Mouse (Mus musculus) CH12.LX (cell line): ENCODE data around the gene Glp1r. TPM values are rescaled to one million over a fixed set of nuclear protein-coding genes. Genes with fewer than 3 reads are reported as not detected.

Experiments used
- DNase-seq: peaks from one replicate; pipeline ENCODE4 v3.0.0-alpha.2; 2013; ENCODE audit errors: extremely low read depth
- H3K27ac ChIP-seq: 2 replicates; pipeline ENCODE4 v1.5.1; 2012; ENCODE audit warnings: low read depth, mild to moderate bottlenecking, control low read depth, moderate library complexity; ENCODE audit not compliant: insufficient read depth
- H3K27me3 ChIP-seq: replicated peaks from 2 replicates; pipeline ENCODE3; 2012; ENCODE audit warnings: inconsistent platforms
- H3K36me3 ChIP-seq, 2 experiments: replicated peaks in 1 of 2; 2 replicates each; pipeline versions ENCODE3 to v1.6.1; 2012; ENCODE audit warnings: inconsistent platforms in 1 of 2, low read length in 1 of 2, mild to moderate bottlenecking in 1 of 2, mixed read lengths in 1 of 2, moderate library complexity in 1 of 2; ENCODE audit not compliant: control insufficient read depth in 1 of 2, insufficient read depth in 1 of 2
- H3K4me1 ChIP-seq, 2 experiments: 2 replicates each; pipeline ENCODE4 v1.6.1; 2012; ENCODE audit warnings: inconsistent platforms in 1 of 2, moderate library complexity in 1 of 2; ENCODE audit not compliant: insufficient read depth in 2 of 2, control insufficient read depth in 1 of 2
- H3K4me2 ChIP-seq: 2 replicates; pipeline ENCODE4 v1.6.1; 2012; ENCODE audit warnings: low read depth, mild to moderate bottlenecking, control low read depth; ENCODE audit not compliant: poor library complexity, insufficient read depth, severe bottlenecking
- H3K4me3 ChIP-seq, 3 experiments: fragments of 150-350 bp in 1 of 3; sonication (generic) in 1 of 3; replicated peaks in 1 of 3; 2 replicates each; pipeline versions ENCODE3 to v1.5.1; 2011 to 2012; ENCODE audit warnings: low read depth in 2 of 3, low read length in 2 of 3, mild to moderate bottlenecking in 2 of 3, moderate library complexity in 2 of 3, control low read depth in 1 of 3, improper control_type of control experiment in 1 of 3, inconsistent platforms in 1 of 3, mixed read lengths in 1 of 3; ENCODE audit not compliant: poor library complexity in 1 of 3
- H3K79me2 ChIP-seq: replicated peaks from 2 replicates; pipeline ENCODE4 v1.6.1; 2012; ENCODE audit warnings: mild to moderate bottlenecking, moderate library complexity; ENCODE audit not compliant: control insufficient read depth, poor library complexity, insufficient read depth, severe bottlenecking; ENCODE audit errors: extremely low read depth
- H3K9ac ChIP-seq: 2 replicates; pipeline ENCODE4 v1.6.1; 2012; ENCODE audit warnings: low read depth, mild to moderate bottlenecking, control low read depth, moderate library complexity; ENCODE audit not compliant: insufficient read depth
- H3K9me3 ChIP-seq: replicated peaks from 2 replicates; pipeline ENCODE3; 2012; ENCODE audit warnings: low read length, inconsistent platforms, mixed read lengths
- BHLHE40 ChIP-seq: IDR thresholded peaks from 2 replicates; pipeline ENCODE4 v1.6.1; 2011; ENCODE audit warnings: mild to moderate bottlenecking, low read depth, low read length, improper control_type of control experiment
- CHD1 ChIP-seq: IDR thresholded peaks from 2 replicates; pipeline ENCODE4 v1.6.1; 2012; ENCODE audit warnings: low read depth, low read length, improper control_type of control experiment, inconsistent platforms
- CTCF ChIP-seq, 2 experiments: IDR thresholded peaks in 1 of 2; conservative IDR thresholded peaks in 1 of 2; 2 replicates each; pipeline ENCODE4 v1.5.1; 2011 to 2012; ENCODE audit warnings: low read depth in 2 of 2, low read length in 2 of 2, improper control_type of control experiment in 1 of 2, inconsistent platforms in 1 of 2, mild to moderate bottlenecking in 1 of 2, moderate library complexity in 1 of 2
- ETS1 ChIP-seq: conservative IDR thresholded peaks from 2 replicates; pipeline ENCODE4 v1.6.1; 2012; ENCODE audit warnings: low read depth, mild to moderate bottlenecking, inconsistent platforms, low read length, improper control_type of control experiment, moderate library complexity
- HCFC1 ChIP-seq: IDR thresholded peaks from 2 replicates; pipeline ENCODE4 v1.6.1; 2012; ENCODE audit warnings: low read depth, mild to moderate bottlenecking, inconsistent platforms, low read length, improper control_type of control experiment
- JUN ChIP-seq: IDR thresholded peaks from 2 replicates; pipeline ENCODE4 v1.6.1; 2011; ENCODE audit warnings: low read depth, mild to moderate bottlenecking, low read length, improper control_type of control experiment, moderate library complexity; ENCODE audit not compliant: insufficient read depth
- MXI1 ChIP-seq: IDR thresholded peaks from 2 replicates; pipeline ENCODE4 v1.6.1; 2011; ENCODE audit warnings: mild to moderate bottlenecking, low read depth, low read length, improper control_type of control experiment
- MYC ChIP-seq: IDR thresholded peaks from 2 replicates; pipeline ENCODE4 v1.6.1; 2011; ENCODE audit warnings: low read depth, mild to moderate bottlenecking, improper control_type of control experiment, low read length
- NELFE ChIP-seq: IDR thresholded peaks from 2 replicates; pipeline ENCODE4 v1.6.1; 2011; ENCODE audit warnings: low read depth, low read length, improper control_type of control experiment
- NRF1 ChIP-seq: IDR thresholded peaks from 2 replicates; pipeline ENCODE4 v1.6.1; 2014; ENCODE audit warnings: low read depth, mild to moderate bottlenecking, inconsistent platforms, low read length, improper control_type of control experiment, moderate library complexity
- PAX5 ChIP-seq: IDR thresholded peaks from 2 replicates; pipeline ENCODE4 v1.6.1; 2012; ENCODE audit warnings: low read length, inconsistent platforms, mixed read lengths
- RCOR1 ChIP-seq: conservative IDR thresholded peaks from 2 replicates; pipeline ENCODE4 v1.6.1; 2012; ENCODE audit warnings: low read depth, mild to moderate bottlenecking, inconsistent platforms, low read length, improper control_type of control experiment
- SIN3A ChIP-seq: IDR thresholded peaks from 2 replicates; pipeline ENCODE4 v1.6.1; 2012; ENCODE audit warnings: low read length, improper control_type of control experiment, inconsistent platforms
- SMC3 ChIP-seq: IDR thresholded peaks from 2 replicates; pipeline ENCODE4 v1.6.1; 2011; ENCODE audit warnings: low read depth, low read length, improper control_type of control experiment
- TBP ChIP-seq: conservative IDR thresholded peaks from 2 replicates; pipeline ENCODE4 v1.6.1; 2011; ENCODE audit warnings: low read depth, low read length, improper control_type of control experiment
- TCF12 ChIP-seq: IDR thresholded peaks from 2 replicates; pipeline ENCODE4 v1.6.1; 2014; ENCODE audit warnings: low read depth, mild to moderate bottlenecking, inconsistent platforms, low read length, improper control_type of control experiment
- UBTF ChIP-seq: IDR thresholded peaks from 2 replicates; pipeline ENCODE4 v1.6.1; 2012; ENCODE audit warnings: low read depth, mild to moderate bottlenecking, inconsistent platforms, low read length, improper control_type of control experiment, moderate library complexity
- ZC3H11A ChIP-seq: IDR thresholded peaks from 2 replicates; pipeline ENCODE4 v1.6.1; 2012; ENCODE audit warnings: low read depth, mild to moderate bottlenecking, inconsistent platforms, low read length, improper control_type of control experiment
- ZKSCAN1 ChIP-seq: IDR thresholded peaks from 2 replicates; pipeline ENCODE4 v1.6.1; 2012; ENCODE audit warnings: low read depth, inconsistent platforms, low read length, improper control_type of control experiment, borderline replicate concordance
- ZMIZ1 ChIP-seq: IDR thresholded peaks from 2 replicates; pipeline ENCODE4 v1.6.1; 2012; ENCODE audit warnings: low read depth, mild to moderate bottlenecking, inconsistent platforms, low read length, improper control_type of control experiment
- ZNF384 ChIP-seq: IDR thresholded peaks from 2 replicates; pipeline ENCODE4 v1.6.1; 2012; ENCODE audit warnings: low read depth, low read length, improper control_type of control experiment, inconsistent platforms
- dilution Hi-C: fragments of 300-500 bp; cut with MboI; formaldehyde crosslinking; loops from 2 replicates; pipeline ENCODE4 v1.14.3; 2020; ENCODE audit warnings: low sequenced_read_pairs; ENCODE audit not compliant: extremely low pct_unique_long_range_greater_than_20kb, extremely low pct_ligation_motif_present
- in situ Hi-C: fragments of 300-500 bp; cut with MboI; formaldehyde crosslinking; loops from 3 replicates; pipeline ENCODE4 v1.14.3; 2019; ENCODE audit warnings: low sequenced_read_pairs, low pct_ligation_motif_present, low pct_unique_long_range_greater_than_20kb, mixed read lengths
- polyA plus RNA-seq: library from polyadenylated mRNA; unstranded; fragments of >175 nt; gene quantifications from 2 replicates; pipeline ENCODE4 v1.2.1, GENCODE M21; 2012; ENCODE audit warnings: low read depth; ENCODE audit not compliant: insufficient read length
- total RNA-seq, 2 experiments: library from RNA; depleted of rRNA; stranded (reverse); fragments of 300-350 nt in 1 of 2; fragments of >200 nt in 1 of 2; gene quantifications; 2 replicates each; pipeline ENCODE4 v1.2.3; 2012 to 2014

Gene Glp1r
- total and polyA plus RNA-seq, 3 experiments: 0.04 TPM; not detected in 2

DNA sequence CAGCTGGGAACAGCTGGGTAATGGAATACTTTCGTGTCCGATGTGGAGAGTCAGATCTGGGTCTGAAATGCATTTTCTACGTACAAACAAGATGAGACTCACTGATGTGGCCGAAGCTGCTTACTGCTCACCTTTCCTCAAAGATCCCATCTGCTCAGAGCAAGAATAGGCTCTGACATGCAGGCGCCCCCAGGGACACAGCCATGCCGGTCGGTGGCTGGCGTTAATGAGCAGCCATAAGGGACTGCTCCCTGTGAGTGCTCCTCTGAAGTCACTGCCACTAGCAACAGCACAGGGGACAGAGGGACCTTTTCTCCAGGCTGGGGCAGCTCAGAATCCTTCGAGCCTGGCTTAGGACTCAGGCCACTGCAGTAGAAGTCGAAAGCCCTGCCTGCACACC, 52.7 kb downstream of the Glp1r start, which contains the start of gene Umodl1:
Umodl1 (plus strand) TSS at position 301 of the 400 bp plus-strand sequence.
- H3K79me2 ChIP-seq: no peaks in the 10 kb centered on the region
- peaks cover 0 to 9% of the 10 kb centered on the region in 2 experiments; a peak in 2 of 4 replicates for H3K4me1 ChIP-seq
- no peak for TF ChIP-seq CHD1
- no peak for TF ChIP-seq RCOR1
- TF ChIP-seq HCFC1: no peak
- H3K4me3 ChIP-seq: no peak within 1 kb of the TSS
- no peak for DNase-seq
- no peak within 1 kb of the TSS for H3K4me2 ChIP-seq
- in situ Hi-C loops: no loop called here
- dilution Hi-C loops: no loop called here
- peaks cover 19% of the 10 kb centered on the region for H3K27me3 ChIP-seq
- H3K36me3 ChIP-seq: no peaks in the 10 kb centered on the region
- peaks cover 2% of the 10 kb centered on the region for H3K9me3 ChIP-seq
- H3K27ac ChIP-seq: no peak within 1 kb of the TSS
- no peak within 1 kb of the TSS for H3K9ac ChIP-seq

DNA sequence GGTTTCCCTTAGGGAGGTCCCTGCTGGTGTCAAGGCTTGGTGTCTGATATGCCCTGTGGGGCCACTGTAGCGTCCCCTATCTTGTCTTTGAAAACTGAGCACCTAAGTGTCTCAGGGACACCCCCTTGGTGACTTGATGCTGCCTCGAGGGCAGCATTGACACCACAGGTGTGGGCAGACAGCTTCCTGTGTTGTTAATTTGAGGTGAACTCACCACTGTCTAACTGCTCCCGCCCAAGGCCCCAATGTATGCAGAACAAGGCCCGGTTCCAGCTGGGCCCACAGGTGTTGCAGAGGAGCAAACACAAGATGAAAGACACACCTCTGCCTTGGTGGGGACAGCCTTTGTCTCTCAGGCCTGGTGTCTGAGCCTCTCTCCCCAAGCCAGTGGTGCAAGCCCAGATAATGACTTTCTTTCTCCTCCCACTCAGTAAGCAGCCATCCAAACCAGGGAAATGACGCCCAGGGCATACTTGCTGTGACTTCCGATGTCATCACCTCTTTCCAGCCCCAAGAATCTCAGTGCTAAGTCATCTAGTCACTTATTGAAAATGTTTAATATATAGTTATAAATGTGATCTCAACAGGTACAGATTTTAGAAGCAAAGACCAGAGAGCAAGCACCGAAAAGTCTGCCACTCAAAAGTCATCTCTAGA, 60.4 kb downstream of the Glp1r start:
- Histone ChIP-seq H3K79me2 (no peaks in the 10 kb centered on the region), H3K4me3 (no peak overlapping the region), H3K4me1 (peaks cover 5 to 41% of the 10 kb centered on the region in 2 experiments; a peak in 3 of 4 replicates), H3K27ac (no peak overlapping the region), H3K4me2 (no peak overlapping the region), H3K9me3 (peaks cover 2% of the 10 kb centered on the region), H3K27me3 (peaks cover 2% of the 10 kb centered on the region), H3K9ac (no peak overlapping the region), H3K36me3 (no peaks in the 10 kb centered on the region)
- dilution Hi-C loops: no loop called here
- no peak for TF ChIP-seq CHD1
- TF ChIP-seq JUN: no peak
- TF ChIP-seq BHLHE40: no peak
- TF ChIP-seq SIN3A: no peak
- TF ChIP-seq TCF12: peak; percentile 47; the same call in 1 of the 2 replicates
- no peak for TF ChIP-seq TBP
- TF ChIP-seq UBTF: no peak
- TF ChIP-seq ETS1: no peak; the same call in 1 of the 2 replicates
- TF ChIP-seq ZKSCAN1: no peak
- in situ Hi-C loops: no loop called here
- DNase-seq: peak; percentile 71

DNA sequence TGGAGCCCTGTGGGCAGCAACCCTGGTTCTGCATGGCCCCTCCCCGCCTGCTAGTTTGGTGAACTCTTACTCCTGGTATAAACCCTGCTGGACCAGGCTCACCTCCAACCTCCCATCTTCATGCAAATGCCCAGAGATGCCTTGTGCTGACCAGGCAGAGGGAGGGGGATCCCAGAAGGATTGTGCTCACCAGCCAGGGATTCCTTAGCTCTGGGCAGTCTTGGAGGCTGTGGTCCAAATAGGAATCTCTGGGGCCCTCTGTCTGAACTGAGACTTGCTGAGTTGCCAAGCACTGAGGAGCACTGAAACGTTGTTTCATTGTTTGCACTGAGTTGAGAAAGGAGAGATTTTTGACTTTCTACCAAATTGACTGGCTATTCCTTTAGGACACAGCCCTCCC, 61.3 kb downstream of the Glp1r start:
- in situ Hi-C loops: no loop called here

More for the DNA sequence above, 61.3 kb downstream of the Glp1r start:
- no peak overlapping the region for H3K4me3 ChIP-seq
- peaks cover 5 to 37% of the 10 kb centered on the region in 2 experiments; a peak in 3 of 4 replicates for H3K4me1 ChIP-seq
- H3K27ac ChIP-seq: no peak overlapping the region
- dilution Hi-C loops: no loop called here
- H3K36me3 ChIP-seq: no peaks in the 10 kb centered on the region
- TF ChIP-seq SIN3A (no peak), ZMIZ1 (no peak), PAX5 (no peak), ZNF384 (no peak), CTCF (conservative IDR thresholded peaks at IDR 0.05 in 1 of 2, IDR thresholded peaks at IDR 0.05 in 1 of 2; ENCODE audit: low read depth in 2 of 2, low read length in 2 of 2) (no peak), TBP (no peak), ZKSCAN1 (no peak), NRF1 (no peak), ETS1 (no peak), ZC3H11A (no peak), UBTF (no peak), SMC3 (no peak), MXI1 (no peak), MYC (no peak), NELFE (no peak)
- TF ChIP-seq, all 38 proteins: peak for 0
- no peak overlapping the region for H3K9ac ChIP-seq
- H3K79me2 ChIP-seq: no peaks in the 10 kb centered on the region
- DNase-seq: no peak
- H3K4me2 ChIP-seq: no peak overlapping the region
- H3K9me3 ChIP-seq: peaks cover 2% of the 10 kb centered on the region
- H3K27me3 ChIP-seq: peaks cover 2% of the 10 kb centered on the region
